Mouse (Mus musculus): ENCODE measurements around the gene Atg9b. TPM values are rescaled to one million over a fixed set of nuclear protein-coding genes. Genes with fewer than 3 reads are reported as not detected.

Gene Atg9b
- polyA plus RNA-seq, 1 experiment from 2014 or later, result 3.6 TPM

DNA sequence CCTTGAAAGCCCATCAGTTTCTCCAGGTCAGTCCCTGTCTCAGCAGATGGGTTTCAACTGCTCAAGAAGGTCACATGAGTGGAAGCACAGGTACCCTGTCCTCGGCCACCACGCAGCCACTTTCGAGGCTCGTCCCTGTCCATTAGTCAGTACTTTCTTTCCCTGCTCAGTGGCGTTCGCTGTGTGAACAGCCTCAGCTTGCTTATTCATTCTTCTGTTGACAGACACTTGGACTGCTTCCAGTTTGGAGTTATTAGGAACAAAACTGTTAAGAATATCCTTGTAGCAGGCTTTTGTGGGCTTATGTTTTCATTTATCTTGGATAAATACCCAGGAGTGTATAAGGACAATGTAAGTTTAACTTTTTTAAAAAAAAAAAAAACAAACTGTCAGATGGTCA, 17.7 kb downstream of the Atg9b start:
- Histone ChIP-seq H3K4me3 (no peak overlapping the region), H3K4me1 (replicated peaks) (no peaks in the 10 kb centered on the region), H3K36me3 (no peaks in the 10 kb centered on the region), H3K4me2 (no peak overlapping the region), H3K9me3 (no peaks in the 10 kb centered on the region), H3K27me3 (no peaks in the 10 kb centered on the region), H3K27ac (replicated peaks) (no peak overlapping the region), H3K9ac (no peak overlapping the region)
- ATAC-seq (ENCODE audit: low FRiP score, low read depth), result no peak
- 39% methylated on average over 6 of the region's 6 CpGs for WGBS

DNA sequence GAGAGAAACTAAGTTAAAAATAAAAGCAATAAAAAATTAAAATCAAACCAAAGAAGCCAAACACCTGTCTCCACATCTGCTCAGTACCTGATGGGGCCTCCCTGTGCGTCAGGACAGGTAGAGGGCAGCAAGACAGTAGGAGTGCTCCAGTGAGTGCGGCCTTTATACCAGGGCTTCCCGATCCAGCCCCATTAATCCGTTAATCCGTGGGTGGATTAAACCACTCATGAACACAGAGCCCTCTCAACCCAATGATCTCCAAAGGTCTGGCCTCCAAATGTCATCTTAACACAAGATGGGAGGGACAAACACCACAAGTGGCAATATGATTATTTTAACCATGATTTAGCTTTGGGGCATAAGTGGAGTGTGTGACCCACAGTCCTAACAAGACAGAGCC, 18.1 kb downstream of the Atg9b start:
- no peak for ATAC-seq (ENCODE audit: low FRiP score, low read depth)
- WGBS, result 81% methylated on average over 5 of the region's 5 CpGs

DNA sequence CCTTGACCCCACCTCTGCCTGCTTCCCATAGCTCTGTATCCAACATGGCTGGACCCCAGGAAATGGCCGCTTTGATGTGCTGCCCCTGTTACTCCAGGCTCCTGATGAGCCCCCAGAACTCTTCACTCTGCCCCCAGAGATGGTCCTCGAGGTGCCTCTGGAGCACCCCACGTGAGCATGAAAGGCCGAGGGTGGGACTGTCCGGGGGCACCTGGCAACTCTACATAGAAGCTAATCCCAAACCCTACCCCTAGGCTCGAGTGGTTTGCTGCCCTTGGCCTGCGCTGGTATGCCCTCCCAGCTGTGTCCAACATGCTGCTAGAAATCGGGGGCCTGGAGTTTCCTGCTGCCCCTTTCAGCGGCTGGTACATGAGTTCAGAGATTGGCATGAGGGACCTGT, 22.2 kb downstream of the Atg9b start:
- Histone ChIP-seq H3K4me1 (replicated peaks) (no peaks in the 10 kb centered on the region), H3K9me3 (no peaks in the 10 kb centered on the region), H3K9ac (no peak overlapping the region), H3K36me3 (no peaks in the 10 kb centered on the region), H3K27ac (replicated peaks) (no peak overlapping the region), H3K4me2 (no peak overlapping the region), H3K27me3 (no peaks in the 10 kb centered on the region), H3K4me3 (no peak overlapping the region)
- no peak for ATAC-seq (ENCODE audit: low FRiP score, low read depth)
- 86% methylated on average over 9 of the region's 9 CpGs for WGBS

More for the DNA sequence above, 18.1 kb downstream of the Atg9b start:
- no peaks in the 10 kb centered on the region for H3K4me1 ChIP-seq (replicated peaks)
- no peaks in the 10 kb centered on the region for H3K27me3 ChIP-seq
- no peak overlapping the region for H3K4me2 ChIP-seq
- no peaks in the 10 kb centered on the region for H3K36me3 ChIP-seq
- no peaks in the 10 kb centered on the region for H3K9me3 ChIP-seq
- no peak overlapping the region for H3K4me3 ChIP-seq
- no peak overlapping the region for H3K27ac ChIP-seq (replicated peaks)
- H3K9ac ChIP-seq, result no peak overlapping the region

DNA sequence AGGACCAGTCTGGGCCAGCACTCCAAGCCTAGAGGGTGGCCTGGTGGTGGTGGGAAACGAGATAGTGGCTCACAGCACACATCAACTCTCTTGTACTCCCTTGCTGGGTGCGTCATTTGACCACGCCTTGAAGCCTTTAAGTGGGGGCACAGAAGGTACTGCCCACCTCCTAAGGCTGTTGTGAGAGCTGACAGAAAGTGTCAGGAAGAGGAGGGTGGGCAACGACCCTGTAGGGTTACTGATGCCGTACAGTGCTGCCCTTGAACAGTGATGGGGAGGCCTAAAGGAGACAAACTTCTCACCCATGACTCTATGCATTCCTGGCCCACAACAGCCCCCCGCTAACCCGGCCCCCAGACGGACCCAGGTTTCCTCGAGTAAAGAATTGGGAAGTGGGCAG, 25.5 kb downstream of the Atg9b start:
- Histone ChIP-seq H3K9me3 (no peaks in the 10 kb centered on the region), H3K4me2 (no peak overlapping the region)

DNA sequence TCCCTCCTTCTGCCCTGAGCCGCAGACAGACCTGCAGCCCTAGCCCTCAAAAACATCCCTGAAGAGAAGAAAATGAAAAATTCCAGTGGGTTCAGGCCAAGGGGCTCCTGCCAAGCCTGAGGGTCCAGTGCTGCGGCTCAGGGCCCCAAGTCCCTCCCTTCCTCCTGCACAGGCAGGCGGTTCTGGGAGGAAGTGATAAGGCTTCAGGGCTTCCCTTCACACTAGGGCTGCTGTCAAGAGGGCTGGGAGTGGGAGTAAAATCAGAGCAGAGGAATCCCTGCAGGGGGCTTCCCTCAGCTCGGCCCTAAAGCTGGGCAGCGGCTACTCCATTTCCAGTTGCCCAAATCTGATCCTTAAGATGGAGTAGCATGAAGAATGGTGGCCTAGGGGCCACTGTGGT, 26.4 kb downstream of the Atg9b start:
- no peak overlapping the region for H3K9ac ChIP-seq
- H3K9me3 ChIP-seq, result no peaks in the 10 kb centered on the region
- no peaks in the 10 kb centered on the region for H3K27me3 ChIP-seq
- H3K4me2 ChIP-seq, result no peak overlapping the region
- H3K4me3 ChIP-seq, result peak overlapping the region; percentile 12; the same call in 1 of the 2 replicates
- H3K4me1 ChIP-seq (replicated peaks), result peaks cover 6% of the 10 kb centered on the region
- no peak for ATAC-seq (ENCODE audit: low FRiP score, low read depth)
- WGBS, result 55% methylated on average over 5 of the region's 5 CpGs
- no peaks in the 10 kb centered on the region for H3K36me3 ChIP-seq
- no peak overlapping the region; the same call in 1 of the 2 replicates for H3K27ac ChIP-seq (replicated peaks)

More for the DNA sequence above, 25.5 kb downstream of the Atg9b start:
- WGBS, result 83% methylated on average over 9 of the region's 9 CpGs
- no peak overlapping the region for H3K4me3 ChIP-seq
- H3K9ac ChIP-seq, result no peak overlapping the region
- no peaks in the 10 kb centered on the region for H3K4me1 ChIP-seq (replicated peaks)
- no peaks in the 10 kb centered on the region for H3K27me3 ChIP-seq
- H3K27ac ChIP-seq (replicated peaks), result no peak overlapping the region
- ATAC-seq (ENCODE audit: low FRiP score, low read depth), result no peak
- H3K36me3 ChIP-seq, result no peaks in the 10 kb centered on the region

DNA sequence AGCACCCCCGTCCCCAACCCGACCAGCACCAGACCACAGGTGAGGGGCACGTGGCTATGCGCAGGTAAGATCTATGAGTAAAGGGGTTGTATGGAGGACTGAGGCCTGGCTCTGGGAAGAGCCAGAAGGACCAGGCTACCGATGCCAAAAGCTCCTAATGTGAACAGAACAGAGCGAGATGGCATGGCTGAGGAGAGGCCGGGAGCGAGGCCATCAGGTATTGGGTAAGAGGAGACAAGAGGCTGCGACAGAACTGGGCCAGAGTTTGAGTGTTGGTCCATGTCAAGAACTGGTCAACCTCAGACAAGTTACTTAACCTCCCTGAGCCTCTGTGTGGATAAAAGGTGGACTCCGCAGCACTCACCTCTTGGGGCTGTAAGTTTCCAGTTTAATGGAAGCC, 27.0 kb downstream of the Atg9b start:
- Histone ChIP-seq H3K9ac (peak overlapping the region; percentile 21; the same call in 1 of the 2 replicates), H3K9me3 (no peaks in the 10 kb centered on the region), H3K4me2 (no peak overlapping the region), H3K36me3 (no peaks in the 10 kb centered on the region), H3K27me3 (no peaks in the 10 kb centered on the region), H3K4me1 (replicated peaks) (peaks cover 7% of the 10 kb centered on the region), H3K4me3 (peak overlapping the region; percentile 13), H3K27ac (replicated peaks) (peak overlapping the region; percentile 30; the same call in 1 of the 2 replicates)
- no peak for ATAC-seq (ENCODE audit: low FRiP score, low read depth)
- WGBS, result 84% methylated on average over 10 of the region's 10 CpGs

DNA sequence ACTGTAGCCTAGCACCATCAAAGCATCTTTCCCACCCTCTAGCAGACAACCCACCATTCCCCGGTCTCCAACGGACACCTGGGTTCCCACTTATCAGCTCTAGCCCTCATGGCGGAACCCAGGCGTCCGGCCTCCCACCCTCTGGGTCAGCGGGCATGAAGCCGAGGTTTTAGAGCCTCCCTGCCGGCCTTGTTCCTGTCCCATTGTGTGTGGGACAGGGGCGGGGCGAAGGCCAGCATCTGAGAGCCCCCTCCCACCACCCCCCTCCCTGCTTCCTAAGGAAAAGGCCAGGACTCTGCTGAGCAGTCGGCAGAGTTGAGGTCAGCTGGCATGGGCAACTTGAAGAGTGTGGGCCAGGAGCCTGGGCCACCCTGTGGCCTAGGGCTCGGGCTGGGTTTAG, 27.4 kb downstream of the Atg9b start, which contains the start of gene Nos3:
Gene Nos3, plus strand, starts transcription at position 303 of the 400 bp plus-strand sequence.
- Histone ChIP-seq H3K9ac (peak within 1 kb of the TSS; percentile 21; the same call in 1 of the 2 replicates), H3K4me1 (replicated peaks) (peaks cover 7% of the 10 kb centered on the region), H3K36me3 (no peaks in the 10 kb centered on the region), H3K4me2 (no peak within 1 kb of the TSS), H3K27me3 (no peaks in the 10 kb centered on the region), H3K4me3 (peak within 1 kb of the TSS; percentile 13), H3K9me3 (no peaks in the 10 kb centered on the region), H3K27ac (replicated peaks) (peak within 1 kb of the TSS; percentile 30; the same call in 1 of the 2 replicates)
- 31% methylated on average over 12 of the region's 12 CpGs for WGBS
- ATAC-seq (ENCODE audit: low FRiP score, low read depth), result no peak

DNA sequence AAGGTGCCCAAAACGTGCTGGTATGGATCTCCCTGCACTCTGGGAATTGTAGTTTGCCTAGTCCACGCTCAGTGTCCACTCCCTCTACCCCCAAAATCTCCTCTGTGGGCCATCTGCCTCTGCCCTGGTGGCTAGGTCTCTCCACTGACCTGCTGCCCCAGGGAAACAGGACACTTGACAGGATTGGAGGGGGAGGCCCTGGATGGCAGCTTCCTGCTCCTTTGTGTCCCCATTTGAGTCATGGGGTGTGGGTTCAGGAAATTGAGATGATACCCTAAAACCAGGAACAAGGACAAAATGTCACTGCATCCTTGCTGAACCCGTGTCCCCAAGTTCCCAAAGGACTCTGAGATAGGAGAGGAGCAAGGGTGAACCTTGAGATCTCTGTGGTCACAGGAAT, 27.9 kb downstream of the Atg9b start:
- H3K36me3 ChIP-seq, result no peaks in the 10 kb centered on the region
- H3K4me2 ChIP-seq, result no peak overlapping the region
- H3K4me3 ChIP-seq, result no peak overlapping the region
- peaks cover 7% of the 10 kb centered on the region for H3K4me1 ChIP-seq (replicated peaks)
- no peak overlapping the region for H3K9ac ChIP-seq
- no peak overlapping the region for H3K27ac ChIP-seq (replicated peaks)
- no peak for ATAC-seq (ENCODE audit: low FRiP score, low read depth)
- WGBS, result 63% methylated on average over 3 of the region's 3 CpGs
- no peaks in the 10 kb centered on the region for H3K27me3 ChIP-seq
- H3K9me3 ChIP-seq, result no peaks in the 10 kb centered on the region

DNA sequence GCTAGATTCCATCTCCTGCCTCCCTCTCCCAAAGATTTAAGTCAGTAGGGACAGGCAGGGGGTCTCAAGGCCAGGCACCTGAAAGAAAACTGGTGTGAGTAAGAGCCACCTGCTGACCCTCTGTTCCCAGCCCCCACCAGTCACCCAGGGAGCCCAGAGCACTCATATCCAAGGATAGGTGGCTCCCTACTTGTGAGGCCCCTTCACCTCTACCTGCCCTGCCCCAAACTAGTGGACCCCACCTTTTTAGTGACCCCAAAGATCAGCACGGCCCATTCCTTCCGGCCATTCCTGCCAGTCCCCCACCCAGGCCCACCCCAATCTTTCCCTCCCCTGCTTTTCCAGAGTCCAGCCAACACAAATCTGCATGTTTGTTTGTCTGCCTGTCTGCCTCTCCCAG, 28.5 kb downstream of the Atg9b start:
- ATAC-seq (ENCODE audit: low FRiP score, low read depth), result no peak
- 91% methylated on average over 2 of the region's 2 CpGs for WGBS

DNA sequence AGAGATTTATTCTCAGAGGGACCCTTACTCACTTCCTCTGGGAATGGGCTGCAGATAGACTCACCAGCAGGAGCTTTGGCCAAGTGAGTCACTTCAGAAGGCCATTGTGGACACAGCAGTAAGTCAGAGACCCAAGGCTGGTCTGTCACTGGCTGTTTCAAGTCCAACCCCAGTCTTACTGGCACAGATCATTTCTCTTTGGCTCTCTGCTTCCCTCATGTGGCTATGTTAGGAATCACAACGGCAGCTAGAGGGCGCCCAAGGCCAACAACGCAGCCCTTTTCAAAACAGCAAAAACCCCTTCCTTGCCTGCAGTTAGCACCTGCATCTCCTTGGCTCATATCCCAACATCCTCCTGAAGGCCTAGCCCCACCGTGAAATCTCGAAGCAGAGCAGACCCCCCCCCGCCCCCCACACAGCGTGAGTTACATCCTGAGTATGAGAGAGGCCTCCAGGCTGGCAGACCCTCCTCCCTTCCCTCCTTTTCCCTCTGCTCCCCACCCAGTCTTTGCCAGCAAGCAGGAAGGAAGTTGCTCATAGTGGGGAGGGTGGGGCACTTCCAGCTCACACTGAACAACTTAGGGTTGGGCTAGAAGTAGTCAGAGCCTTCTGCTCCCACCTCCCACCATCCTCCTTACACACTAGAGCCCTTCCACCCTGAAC, 31.0 kb downstream of the Atg9b start:
- no peak overlapping the region for H3K9ac ChIP-seq
- ATAC-seq (ENCODE audit: low FRiP score, low read depth), result peak; percentile 71
- WGBS, result 0% methylated on average over 7 of the region's 7 CpGs

More for the DNA sequence above, 28.5 kb downstream of the Atg9b start:
- Histone ChIP-seq H3K27me3 (no peaks in the 10 kb centered on the region), H3K4me2 (no peak overlapping the region), H3K4me1 (replicated peaks) (peaks cover 7% of the 10 kb centered on the region), H3K27ac (replicated peaks) (no peak overlapping the region), H3K9me3 (no peaks in the 10 kb centered on the region), H3K36me3 (no peaks in the 10 kb centered on the region), H3K9ac (no peak overlapping the region), H3K4me3 (no peak overlapping the region)

DNA sequence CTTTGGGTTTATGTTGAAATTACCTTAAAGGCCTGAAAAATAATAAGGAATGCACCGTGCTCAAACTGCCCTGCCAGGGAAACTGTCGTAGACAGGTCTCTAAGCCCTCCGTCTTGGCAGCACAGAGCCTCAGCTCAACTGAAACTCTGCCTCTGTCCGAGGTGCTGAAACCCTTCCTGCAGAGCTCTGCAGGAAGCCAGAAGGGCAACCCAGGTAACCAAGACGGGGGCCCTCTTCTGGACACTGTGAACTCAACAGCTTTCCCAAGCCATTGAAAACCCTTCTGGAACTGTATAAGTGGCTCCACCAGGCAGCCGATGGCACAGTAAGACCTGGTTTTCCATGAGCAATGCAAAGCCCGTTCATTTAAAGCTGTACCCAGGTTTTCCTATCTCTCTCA, 34.5 kb downstream of the Atg9b start:
- no peak for ATAC-seq (ENCODE audit: low FRiP score, low read depth)
- Histone ChIP-seq H3K27ac (replicated peaks) (no peak overlapping the region), H3K36me3 (no peaks in the 10 kb centered on the region), H3K27me3 (no peaks in the 10 kb centered on the region), H3K9me3 (no peaks in the 10 kb centered on the region), H3K4me2 (no peak overlapping the region), H3K4me1 (replicated peaks) (peaks cover 16% of the 10 kb centered on the region), H3K9ac (no peak overlapping the region), H3K4me3 (no peak overlapping the region)
- 15% methylated on average over 7 of the region's 7 CpGs for WGBS

More for the DNA sequence above, 31.0 kb downstream of the Atg9b start:
- Histone ChIP-seq H3K4me1 (replicated peaks) (peaks cover 7% of the 10 kb centered on the region), H3K27me3 (no peaks in the 10 kb centered on the region), H3K4me3 (no peak overlapping the region), H3K27ac (replicated peaks) (no peak overlapping the region), H3K4me2 (no peak overlapping the region), H3K9me3 (no peaks in the 10 kb centered on the region), H3K36me3 (no peaks in the 10 kb centered on the region)

DNA sequence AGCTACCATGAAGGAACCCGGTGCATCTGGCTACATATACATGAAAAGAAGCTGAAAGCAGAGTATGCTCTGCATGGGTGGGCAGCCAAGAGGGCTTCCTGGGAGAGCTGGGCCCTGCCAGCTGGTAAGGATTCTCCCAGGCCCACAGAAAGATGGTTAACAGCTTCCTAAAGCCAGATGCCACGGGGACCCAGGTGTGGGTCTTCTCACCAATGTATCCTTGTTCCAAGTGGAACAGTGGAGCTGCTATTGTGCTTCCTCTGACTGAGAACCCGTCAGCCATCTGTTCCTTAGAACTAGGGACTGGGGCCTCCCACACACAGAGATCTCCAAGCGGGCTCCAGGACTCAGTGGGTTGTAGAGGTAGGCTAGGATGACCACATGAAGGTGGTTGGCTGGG, 35.2 kb downstream of the Atg9b start:
- Histone ChIP-seq H3K4me2 (no peak overlapping the region), H3K27me3 (no peaks in the 10 kb centered on the region), H3K4me3 (no peak overlapping the region), H3K9ac (no peak overlapping the region), H3K9me3 (no peaks in the 10 kb centered on the region), H3K4me1 (replicated peaks) (peaks cover 23% of the 10 kb centered on the region), H3K36me3 (no peaks in the 10 kb centered on the region), H3K27ac (replicated peaks) (no peak overlapping the region)
- no peak for ATAC-seq (ENCODE audit: low FRiP score, low read depth)
- 47% methylated on average over 4 of the region's 4 CpGs for WGBS

DNA sequence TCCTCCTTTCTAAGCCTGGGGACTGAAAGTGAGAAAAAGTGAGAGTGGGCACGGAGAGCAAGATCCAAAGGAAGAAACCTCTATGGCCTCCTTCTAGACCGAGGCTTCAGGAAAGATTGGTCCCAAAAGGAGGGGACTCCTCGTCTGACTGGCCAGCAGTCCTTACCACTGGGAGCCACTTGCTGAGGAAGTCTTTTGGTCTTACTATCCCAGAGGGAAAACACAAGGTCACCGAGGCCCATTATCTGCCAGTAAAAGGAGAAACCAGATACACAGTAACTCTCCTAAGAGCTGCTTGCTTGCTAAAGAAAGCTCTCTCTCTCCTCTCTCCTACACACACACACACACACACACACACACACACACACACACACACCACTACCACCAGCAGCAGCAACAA, 38.6 kb downstream of the Atg9b start:
- Histone ChIP-seq H3K27ac (replicated peaks) (no peak overlapping the region), H3K9ac (peak overlapping the region; percentile 75; the same call in 1 of the 2 replicates)

More for the DNA sequence above, 38.6 kb downstream of the Atg9b start:
- WGBS, result 36% methylated on average over 4 of the region's 4 CpGs
- no peak for ATAC-seq (ENCODE audit: low FRiP score, low read depth)
- Histone ChIP-seq H3K4me3 (no peak overlapping the region), H3K4me1 (replicated peaks) (peaks cover 43% of the 10 kb centered on the region), H3K27me3 (no peaks in the 10 kb centered on the region), H3K36me3 (no peaks in the 10 kb centered on the region), H3K4me2 (no peak overlapping the region), H3K9me3 (no peaks in the 10 kb centered on the region)
